Mouse (Mus musculus) urinary bladder, postnatal 36 days (tissue): Measurements from ENCODE around the gene Lif.
A peak's percentile ranks its signal among the peaks of the same experiment; 100 is the strongest.

ENCODE experiments used
- DNase-seq, 2 experiments: peaks; one replicate each; pipeline ENCODE4 v3.0.0; 2022; ENCODE audit warnings: low spot score in 2 of 2, mixed read lengths in 1 of 2

Lif gene

GRCm38 (mm10) chr11:4256846-4257607 is at the start of gene Lif:
Gene Lif (plus strand): TSS chr11:4257557.
- DNase-seq: no peak

- DNase-seq: no peak
Measured at GRCm38 (mm10) chr11:4207655-4208054, 49.7 kb upstream of the Lif start.

- no peak for DNase-seq
Measured at GRCm38 (mm10) chr11:4209556-4209955, 47.8 kb upstream of the Lif start.

- DNase-seq: no peak
Measured at GRCm38 (mm10) chr11:4210786-4211185, 46.6 kb upstream of the Lif start.

GRCm38 (mm10) chr11:4213107-4213506 is 44.2 kb upstream of the Lif start:
- DNase-seq: no peak

GRCm38 (mm10) chr11:4214572-4214971 is 42.8 kb upstream of the Lif start:
- DNase-seq: no peak

- DNase-seq: no peak
Measured at GRCm38 (mm10) chr11:4215061-4215460, 42.3 kb upstream of the Lif start.

- DNase-seq: peak; percentile 54 to 61
Measured at GRCm38 (mm10) chr11:4216248-4217000, 40.9 kb upstream of the Lif start.

- DNase-seq: peak; percentile 86 to 94
Measured at GRCm38 (mm10) chr11:4217914-4218629, 39.3 kb upstream of the Lif start, which contains the start of gene Castor1. Gene Castor1 (plus strand): TSS chr11:4218225.

- DNase-seq: no peak
Measured at GRCm38 (mm10) chr11:4218637-4219036, 38.7 kb upstream of the Lif start.

GRCm38 (mm10) chr11:4219317-4219751 is 38.0 kb upstream of the Lif start:
- DNase-seq: peak; percentile 72 to 82

GRCm38 (mm10) chr11:4219908-4220307 is 37.4 kb upstream of the Lif start:
- no peak for DNase-seq

GRCm38 (mm10) chr11:4220443-4221400 is 36.6 kb upstream of the Lif start:
- DNase-seq: peak in 1 of 2 experiments; percentile 78

- no peak for DNase-seq
Measured at GRCm38 (mm10) chr11:4222046-4222950, 35.1 kb upstream of the Lif start.

- no peak for DNase-seq
Measured at GRCm38 (mm10) chr11:4223393-4224188, 33.8 kb upstream of the Lif start.

- DNase-seq: no peak
Measured at GRCm38 (mm10) chr11:4224223-4224622, 33.1 kb upstream of the Lif start.

- no peak for DNase-seq
Measured at GRCm38 (mm10) chr11:4226569-4227325, 30.6 kb upstream of the Lif start.

GRCm38 (mm10) chr11:4228463-4228862 is 28.9 kb upstream of the Lif start:
- DNase-seq: peak in 1 of 2 experiments; percentile 56
